Mouse (Mus musculus): ENCODE results near the gene Ing4.

DNA sequence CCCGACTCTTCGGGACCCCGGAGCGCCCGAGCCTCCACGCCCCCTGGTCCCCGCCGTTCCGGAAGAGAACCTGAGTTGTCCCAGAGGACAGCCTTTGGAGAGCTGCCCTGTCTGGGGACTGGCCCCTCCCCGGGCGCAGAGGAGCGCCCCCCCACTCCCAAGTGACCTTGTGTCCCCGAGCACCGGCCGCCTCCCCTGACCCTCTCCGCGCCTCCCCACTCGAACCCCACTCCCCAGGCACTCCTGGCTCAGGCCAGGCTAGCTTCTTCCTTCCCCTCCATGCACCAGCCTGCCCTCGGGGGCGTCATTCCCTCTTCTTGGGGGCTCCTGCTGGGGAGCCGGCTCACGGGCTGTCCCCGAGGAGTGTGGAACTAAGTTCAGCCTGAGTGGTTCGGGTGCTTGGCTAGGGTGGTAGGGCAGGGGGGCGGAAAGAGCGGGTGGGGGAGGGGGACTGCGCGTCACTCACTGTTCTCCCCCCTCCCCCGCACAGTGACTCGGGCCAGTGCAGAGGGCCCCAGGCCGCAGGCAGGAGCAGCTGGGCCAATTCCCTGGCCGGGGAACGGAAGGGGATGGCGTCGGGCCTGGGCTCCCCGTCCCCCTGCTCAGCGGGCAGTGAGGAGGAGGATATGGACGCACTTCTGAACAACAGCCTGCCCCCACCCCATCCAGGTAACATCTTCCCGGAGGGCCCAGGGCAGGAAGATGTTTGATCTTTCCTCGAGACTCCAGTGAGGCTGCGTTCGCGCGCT lies 57.2 kb downstream of the Ing4 start:
- TF ChIP-seq CTCF (IDR thresholded peaks at IDR 0.05; ENCODE audit: control insufficient read depth, insufficient read depth, insufficient replicate concordance, low read depth, low read length) (no peak), POLR2A (IDR thresholded peaks at IDR 0.05; ENCODE audit: control insufficient read depth, low read depth, low read length) (no peak)

Measured in testis, adult 2 months (tissue).